Mouse (Mus musculus): ENCODE measurements around the gene Dock1.

- TF ChIP-seq CTCF (IDR thresholded peaks at IDR 0.05; ENCODE audit: low read depth, low read length): no peak
- TF ChIP-seq GATA1 (IDR thresholded peaks at IDR 0.05; ENCODE audit: borderline replicate concordance, low read length): no peak
- TF ChIP-seq POLR2AphosphoS5 (IDR thresholded peaks at IDR 0.05; ENCODE audit: insufficient replicate concordance, low read depth, low read length): no peak
Measured at GRCm38 (mm10) chr7:135005964-135006560, 335.6 kb downstream of the Dock1 start.
